ENCODE assay signal across 1 mouse cellular context in genomic region chr11:84725177-84725792, GRCm38 (mm10).
TF ChIP-seq lines count a peak whose summit lies in the region.

No protein-coding gene starts in this region.

TF ChIP-seq in MEL, 35 proteins besides CTCF, POLR2A, EP300 and RAD21 (continued from another document):
- no peak for TF ChIP-seq UBTF (IDR thresholded peaks at IDR 0.05; ENCODE audit: borderline replicate concordance, insufficient read depth, low read depth, low read length)
- TF ChIP-seq MAFK (IDR thresholded peaks at IDR 0.05; ENCODE audit: borderline replicate concordance, low read depth, low read length): no peak
- peak; percentile 69 for TF ChIP-seq GATA1 (IDR thresholded peaks at IDR 0.05; ENCODE audit: low read depth, low read length)
- TF ChIP-seq SMC3 (IDR thresholded peaks at IDR 0.05; ENCODE audit: low read depth, low read length): 0 out of 2 replicates have a peak, but pooled peaks have one; percentile 25
- 0 out of 2 replicates have a peak, but pooled peaks have one; percentile 42 for TF ChIP-seq MYC (IDR thresholded peaks at IDR 0.05; ENCODE audit: low read depth, low read length)
- peak; percentile 84 for TF ChIP-seq TCF12 (IDR thresholded peaks at IDR 0.05; ENCODE audit: low read depth, low read length)
- TF ChIP-seq POLR2AphosphoS2 (IDR thresholded peaks at IDR 0.05; ENCODE audit: low read length): no peak
